Mouse (Mus musculus) liver, postnatal 0 days (tissue): ENCODE measurements at regions not wholly inside any gene's neighbourhood (a gene's known extent, or its start where the extent isn't known, plus 50 kb on each side); places are given as distances from the start of the nearest gene placed in this dataset.

ENCODE experiments used
- ATAC-seq: fragments of 200-750 bp; cut with Nextera tagmentation; 2 replicates; pipeline ENCODE4 v1.8.0; 2017; ENCODE audit warnings: mild to moderate bottlenecking, moderate library complexity
- DNase-seq: peaks from one replicate; pipeline ENCODE4 v3.0.0-alpha.2; 2016
- H3K27ac ChIP-seq: fragments of 300-500 bp; sonication (generic); 2 replicates; pipeline ENCODE4 v1.5.1; 2014; ENCODE audit warnings: antibody characterized with exemption, moderate library complexity, mild to moderate bottlenecking, low read depth
- H3K27me3 ChIP-seq: fragments of 300-500 bp; sonication (generic); 2 replicates; pipeline ENCODE4 v1.6.1; 2014; ENCODE audit warnings: low read length, control low read depth, mixed read lengths; ENCODE audit not compliant: insufficient read depth
- H3K36me3 ChIP-seq: fragments of 300-500 bp; sonication (generic); replicated peaks from 2 replicates; pipeline ENCODE4 v1.6.1; 2014; ENCODE audit warnings: mild to moderate bottlenecking, control low read depth, low read length, moderate library complexity, mixed read lengths; ENCODE audit not compliant: insufficient read depth
- H3K4me1 ChIP-seq: fragments of 300-500 bp; sonication (generic); 2 replicates; pipeline ENCODE4 v1.6.1; 2014; ENCODE audit warnings: antibody characterized with exemption, mild to moderate bottlenecking, control low read depth; ENCODE audit not compliant: insufficient read depth
- H3K4me2 ChIP-seq: fragments of 300-500 bp; sonication (generic); 2 replicates; pipeline ENCODE4 v1.6.1; 2014; ENCODE audit warnings: low read depth, mild to moderate bottlenecking, low read length, moderate library complexity, mixed read lengths
- H3K4me3 ChIP-seq: fragments of 300-500 bp; sonication (generic); 2 replicates; pipeline ENCODE4 v1.5.1; 2014; ENCODE audit warnings: low read depth, low read length
- H3K9ac ChIP-seq: fragments of 300-500 bp; sonication (generic); replicated peaks from 2 replicates; pipeline ENCODE4 v1.6.1; 2014; ENCODE audit warnings: mild to moderate bottlenecking, moderate library complexity
- H3K9me3 ChIP-seq: fragments of 300-500 bp; sonication (generic); 2 replicates; pipeline ENCODE4 v1.6.1; 2016; ENCODE audit warnings: mild to moderate bottlenecking, control low read depth, low read length, mixed read lengths
- CTCF ChIP-seq: sonication (generic); IDR thresholded peaks from 2 replicates; pipeline ENCODE4 v1.5.1; 2016; ENCODE audit warnings: antibody characterized with exemption, low read depth
- EP300 ChIP-seq: IDR thresholded peaks from 2 replicates; pipeline ENCODE4 v1.6.1; 2016; ENCODE audit warnings: antibody characterized with exemption, low read depth, mild to moderate bottlenecking
- WGBS: fragments of 180-500 bp; shearing (Covaris S2); extraction: QIAGEN DNeasy Blood & Tissue Kit; methylation state at CpG from one replicate; pipeline ENCODE4 v1.1.7; 2014; ENCODE audit not compliant: insufficient replicate concordance; 5-methylcytosine and 5-hydroxymethylcytosine counted together

DNA sequence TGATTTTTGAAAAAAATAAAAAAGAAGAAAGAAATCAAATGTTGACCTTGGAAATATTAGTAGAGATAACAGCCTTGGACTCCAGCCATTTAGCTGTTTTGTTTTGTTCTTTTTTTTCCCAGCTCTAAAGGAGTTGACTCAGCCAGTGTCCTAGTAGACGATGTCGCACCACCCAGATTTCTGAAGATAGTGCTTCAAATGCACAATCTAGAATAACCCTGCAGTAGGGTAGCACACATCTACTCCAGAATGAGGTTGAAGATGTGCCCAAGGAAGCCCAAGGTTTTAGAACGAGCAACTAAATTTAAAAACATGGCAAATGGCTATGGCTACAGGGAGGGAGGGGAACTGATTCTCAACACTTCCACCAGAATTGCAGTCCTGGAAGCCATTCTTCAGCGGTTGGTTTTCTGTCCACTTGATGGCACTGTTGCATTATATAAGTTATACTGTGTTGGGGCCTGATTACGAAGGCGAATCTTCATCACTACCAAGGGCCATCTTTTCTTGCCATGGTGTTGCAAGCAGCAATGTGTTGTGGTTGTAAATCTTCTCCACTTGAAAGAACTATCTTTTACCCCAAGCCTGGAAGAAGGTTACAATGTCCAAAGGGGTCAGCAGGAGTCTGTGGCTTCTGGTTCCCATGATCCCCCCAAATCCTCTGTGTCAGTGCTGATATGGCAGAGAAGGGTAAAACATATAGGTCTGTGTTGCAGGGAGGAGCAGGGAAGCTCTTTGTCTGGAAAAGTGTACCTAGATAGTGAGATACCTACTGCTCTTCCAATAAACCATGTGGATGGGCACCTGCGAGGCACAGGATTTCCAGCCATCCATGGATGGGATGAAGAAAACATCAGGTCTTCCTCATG is 330.6 kb downstream of the Zfp619 start:
- TF ChIP-seq CTCF = peak; percentile 61
- TF ChIP-seq EP300 = no peak
- Histone ChIP-seq H3K4me2 (no peak overlapping the region), H3K27me3 (no peaks in the 10 kb centered on the region), H3K9ac (no peak overlapping the region), H3K4me3 (no peak overlapping the region), H3K36me3 (no peaks in the 10 kb centered on the region), H3K27ac (no peak overlapping the region), H3K4me1 (no peaks in the 10 kb centered on the region), H3K9me3 (no peaks in the 10 kb centered on the region)
- DNase-seq = peak; percentile 15
- 38% methylated on average over 7 of the region's 7 CpGs for WGBS
- no peak for ATAC-seq

DNA sequence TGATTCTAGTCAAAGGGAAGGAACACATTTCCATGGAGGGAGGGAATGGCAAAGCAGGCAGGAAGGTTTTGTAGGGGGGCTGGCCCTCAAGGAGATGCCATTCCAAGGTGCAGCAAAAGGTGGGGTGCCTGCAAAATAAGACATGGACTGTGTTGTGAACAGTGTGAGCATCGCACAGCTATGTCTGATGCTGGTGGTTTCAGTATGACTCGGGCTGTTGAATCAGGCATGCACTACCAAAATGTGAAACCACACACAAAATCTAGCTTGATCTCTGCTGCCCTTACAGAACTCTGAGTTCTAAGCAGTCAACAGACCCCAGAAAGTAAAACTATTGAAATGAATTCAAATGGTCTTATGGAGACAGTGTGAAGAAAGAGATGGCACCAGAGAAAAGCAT is 339.7 kb downstream of the Zfp619 start:
- H3K4me1 ChIP-seq = no peaks in the 10 kb centered on the region
- DNase-seq (no peak), ATAC-seq (no peak)
- 85% methylated on average over 2 of the region's 2 CpGs for WGBS
- no peaks in the 10 kb centered on the region for H3K27me3 ChIP-seq
- no peak overlapping the region for H3K27ac ChIP-seq
- no peak overlapping the region for H3K4me3 ChIP-seq
- no peaks in the 10 kb centered on the region for H3K36me3 ChIP-seq
- H3K9ac ChIP-seq = no peak overlapping the region
- no peaks in the 10 kb centered on the region for H3K9me3 ChIP-seq
- TF ChIP-seq EP300 = no peak
- TF ChIP-seq CTCF = no peak
- H3K4me2 ChIP-seq = no peak overlapping the region

DNA sequence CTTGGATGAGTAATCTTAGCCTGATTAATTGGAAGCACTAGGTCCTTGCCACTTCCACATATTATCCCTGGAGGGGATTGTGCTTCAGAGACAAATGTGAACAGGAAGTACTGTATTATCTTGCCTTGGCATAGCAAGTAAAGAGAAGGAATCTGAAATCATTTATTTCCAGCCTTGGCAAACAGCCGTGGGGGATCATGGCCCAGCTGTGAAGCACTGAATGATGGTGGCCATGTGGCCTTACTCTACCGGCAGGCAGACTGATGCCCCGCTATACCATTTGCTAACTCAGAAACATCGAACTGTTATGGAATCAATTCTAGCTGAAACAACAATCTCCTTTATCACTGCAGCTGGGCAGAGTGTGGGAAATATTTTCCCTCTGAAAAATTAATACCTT is 345.3 kb downstream of the Zfp619 start:
- DNase-seq = no peak
- TF ChIP-seq CTCF (no peak), EP300 (no peak)

DNA sequence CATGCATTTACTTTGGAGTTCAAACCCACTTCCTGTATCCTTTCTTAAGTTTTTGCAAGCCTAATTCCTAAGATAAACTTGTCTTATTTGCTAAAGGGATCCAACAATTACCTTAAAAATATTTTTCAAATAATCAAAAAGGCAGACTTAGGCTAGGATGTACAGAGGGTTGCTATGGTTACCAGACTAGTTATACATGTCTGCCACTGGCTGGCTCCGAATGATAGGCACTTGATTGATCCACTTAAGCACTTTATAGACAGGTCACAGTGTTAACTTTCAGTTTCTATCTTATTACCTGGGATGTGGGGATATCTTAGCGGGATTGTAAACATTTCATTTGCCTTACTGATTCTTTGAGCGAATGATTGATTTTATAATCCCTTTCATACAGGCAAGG is 346.6 kb downstream of the Zfp619 start:
- H3K4me1 ChIP-seq = no peaks in the 10 kb centered on the region
- H3K4me3 ChIP-seq = no peak overlapping the region
- H3K27me3 ChIP-seq = no peaks in the 10 kb centered on the region
- no peaks in the 10 kb centered on the region for H3K9me3 ChIP-seq
- DNase-seq (no peak), ATAC-seq (no peak)
- no peak for TF ChIP-seq CTCF
- WGBS = 70% methylated on average over 3 of the region's 3 CpGs
- H3K9ac ChIP-seq = no peak overlapping the region
- H3K4me2 ChIP-seq = no peak overlapping the region
- no peaks in the 10 kb centered on the region for H3K36me3 ChIP-seq
- H3K27ac ChIP-seq = no peak overlapping the region

More for the DNA sequence above, 345.3 kb downstream of the Zfp619 start:
- H3K9me3 ChIP-seq = no peaks in the 10 kb centered on the region
- H3K27ac ChIP-seq = no peak overlapping the region
- no peak overlapping the region for H3K9ac ChIP-seq
- H3K36me3 ChIP-seq = no peaks in the 10 kb centered on the region
- no peak overlapping the region for H3K4me3 ChIP-seq
- no peaks in the 10 kb centered on the region for H3K27me3 ChIP-seq
- H3K4me2 ChIP-seq = no peak overlapping the region
- H3K4me1 ChIP-seq = no peaks in the 10 kb centered on the region
- ATAC-seq = no peak
- 65% methylated on average over 4 of the region's 4 CpGs for WGBS

DNA sequence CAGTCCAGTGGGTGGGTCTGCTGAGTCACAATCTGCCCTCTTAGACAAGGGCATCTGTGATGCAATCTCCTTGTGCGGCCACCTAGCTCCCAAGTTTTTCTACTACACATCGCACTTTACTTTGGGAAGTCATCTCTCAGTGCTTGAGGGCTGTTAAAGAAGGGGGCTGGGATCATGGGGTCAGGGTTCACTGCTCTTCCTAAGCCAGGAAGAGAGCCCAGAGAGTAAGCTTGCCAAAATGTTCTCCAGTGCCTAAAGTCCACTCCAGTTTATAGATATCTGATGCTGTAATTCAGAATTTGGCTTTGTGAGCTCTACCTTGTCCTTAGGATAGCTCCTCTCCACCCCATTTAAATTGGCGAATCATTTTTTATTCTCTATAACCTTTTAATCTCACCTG is 347.2 kb downstream of the Zfp619 start:
- Histone ChIP-seq H3K4me1 (no peaks in the 10 kb centered on the region), H3K9me3 (no peaks in the 10 kb centered on the region), H3K9ac (no peak overlapping the region), H3K27me3 (no peaks in the 10 kb centered on the region), H3K36me3 (no peaks in the 10 kb centered on the region), H3K4me2 (no peak overlapping the region), H3K4me3 (no peak overlapping the region), H3K27ac (no peak overlapping the region)
- ATAC-seq (no peak), DNase-seq (no peak)
- TF ChIP-seq CTCF (no peak), EP300 (no peak)
- WGBS = 76% methylated on average over 3 of the region's 3 CpGs

DNA sequence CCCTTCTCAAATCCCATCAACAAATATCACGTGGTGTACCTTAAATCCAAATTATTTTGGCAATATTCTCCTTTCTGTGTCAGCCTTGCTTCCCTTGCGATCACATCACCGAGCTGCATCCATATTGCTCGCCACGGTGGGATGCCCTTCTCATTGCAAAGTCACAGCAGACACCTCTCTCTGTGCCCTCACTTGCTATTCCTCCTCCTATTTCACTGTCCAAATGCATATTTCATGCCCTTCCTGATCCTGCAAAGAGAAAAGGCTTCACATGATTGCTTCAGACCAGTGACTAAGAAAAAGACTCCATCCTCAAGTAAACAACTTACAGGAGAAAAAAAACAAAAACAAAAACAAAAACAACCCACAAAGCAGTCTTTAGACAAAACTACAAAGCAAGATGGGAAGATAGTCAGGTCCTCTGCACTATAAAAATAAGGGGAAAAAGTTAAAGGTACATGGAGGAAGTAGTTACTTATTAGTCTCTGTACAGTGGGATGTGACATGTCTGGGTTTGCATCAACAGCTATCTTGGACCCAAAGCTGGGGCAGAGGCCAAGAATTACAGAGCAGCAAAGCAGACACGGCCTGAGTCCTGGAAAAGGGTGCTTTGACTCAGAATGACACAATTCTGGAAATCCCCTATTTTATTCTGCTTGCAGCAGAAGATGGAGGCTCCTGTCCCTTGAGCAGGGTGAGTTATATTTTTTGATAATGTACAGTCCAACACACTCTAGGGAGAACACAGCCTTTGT is 349.3 kb downstream of the Zfp619 start:
- DNase-seq = no peak
- 70% methylated on average over 6 of the region's 6 CpGs for WGBS

More for the DNA sequence above, 349.3 kb downstream of the Zfp619 start:
- Histone ChIP-seq H3K4me2 (no peak overlapping the region), H3K36me3 (no peaks in the 10 kb centered on the region), H3K4me3 (no peak overlapping the region), H3K27me3 (no peaks in the 10 kb centered on the region), H3K4me1 (no peaks in the 10 kb centered on the region), H3K9me3 (no peaks in the 10 kb centered on the region), H3K27ac (no peak overlapping the region), H3K9ac (no peak overlapping the region)
- no peak for ATAC-seq
- TF ChIP-seq CTCF = no peak
- no peak for TF ChIP-seq EP300
